Mouse (Mus musculus) embryonic stem cell, embryonic (primary cell): ENCODE results near the gene Mia2.

ENCODE experiments used
- CTCF ChIA-PET, 4 experiments: fragments of 300-600 bp in 2 of 4; fragments of 350-600 bp in 2 of 4; sonication (Branson Sonifier 250); formaldehyde crosslinking; loops; one replicate each; lab custom pipeline; 2022; ENCODE audit warnings: inconsistent platforms in 2 of 4; lab: Charles Lee
- POLR2A ChIA-PET, 4 experiments: fragments of 300-600 bp in 2 of 4; fragments of 350-600 bp in 2 of 4; sonication (Branson Sonifier 250); formaldehyde crosslinking; loops; one replicate each; lab custom pipeline; 2022; ENCODE audit warnings: antibody characterized with exemption in 4 of 4, inconsistent platforms in 1 of 4; lab: Charles Lee

Gene Mia2

GRCm38 (mm10) chr12:59074052-59074451 lies 21.5 kb upstream of the Mia2 start:
- ChIA-PET CTCF (no interaction called here), POLR2A (interaction anchor here in 2 of 4 experiments (0.9 to 2.2 kb wide), 6 partner anchors 10 to 146 kb away, joined by 3 to 13 read pairs (median 3); no protein-coding TSS in a partner anchor)

GRCm38 (mm10) chr12:59076996-59077395 lies 18.6 kb upstream of the Mia2 start:
- ChIA-PET POLR2A (interaction anchor here in 3 of 4 experiments (0.6 to 5.1 kb wide), 9 partner anchors 8 to 143 kb away, joined by 3 to 30 read pairs (median 4); partner anchors contain the start of genes Pnn (in 3 of the 3) and Fbxo33 (in 1 of the 3)), CTCF (interaction anchor here in 1 of 4 experiments (0.9 kb wide), 1 partner anchor 10 kb away, joined by 4 read pairs; the partner anchor contains the start of gene Pnn)

- ChIA-PET POLR2A (interaction anchor here in 3 of 4 experiments (1.3 to 5.1 kb wide), 4 partner anchors 11 to 38 kb away, joined by 3 to 30 read pairs (median 18); partner anchors contain the start of gene Pnn (in 2 of the 3)), CTCF (no interaction called here)
Measured at GRCm38 (mm10) chr12:59077883-59078282, 17.7 kb upstream of the Mia2 start.

- POLR2A ChIA-PET = interaction anchor here in 2 of 4 experiments (0.9 to 1.6 kb wide), 6 partner anchors 11 to 52 kb away, joined by 3 to 11 read pairs (median 4); partner anchors contain the start of gene Pnn (in 2 of the 2)
Measured at GRCm38 (mm10) chr12:59080461-59080860, 15.1 kb upstream of the Mia2 start.

GRCm38 (mm10) chr12:59084446-59084845 lies 11.2 kb upstream of the Mia2 start:
- POLR2A ChIA-PET = interaction anchor here in 3 of 4 experiments (0.5 to 1.6 kb wide), 14 partner anchors 8 to 135 kb away, joined by 3 to 8 read pairs (median 3); partner anchors contain the start of genes Pnn (in 2 of the 3) and Fbxo33 (in 1 of the 3)

More at GRCm38 (mm10) chr12:59080461-59080860, 15.1 kb upstream of the Mia2 start:
- CTCF ChIA-PET = no interaction called here

GRCm38 (mm10) chr12:59086171-59086570 lies 9.4 kb upstream of the Mia2 start:
- POLR2A ChIA-PET = no interaction called here

More at GRCm38 (mm10) chr12:59084446-59084845, 11.2 kb upstream of the Mia2 start:
- CTCF ChIA-PET = interaction anchor here in 2 of 4 experiments (0.6 kb wide), 2 partner anchors 114 to 485 kb away, joined by 3 to 7 read pairs; no protein-coding TSS in a partner anchor

GRCm38 (mm10) chr12:59093543-59093942 lies 2.1 kb upstream of the Mia2 start:
- ChIA-PET POLR2A (interaction anchor here in 1 of 4 experiments (0.7 kb wide), 1 partner anchor 1036 kb away, joined by 4 read pairs; no protein-coding TSS in a partner anchor), CTCF (interaction anchor here in 1 of 4 experiments (0.8 kb wide), 1 partner anchor 24 kb away, joined by 3 read pairs; no protein-coding TSS in a partner anchor)

More at GRCm38 (mm10) chr12:59086171-59086570, 9.4 kb upstream of the Mia2 start:
- CTCF ChIA-PET = no interaction called here

GRCm38 (mm10) chr12:59104771-59105170 lies 9.2 kb downstream of the Mia2 start:
- CTCF ChIA-PET = no interaction called here
- POLR2A ChIA-PET = interaction anchor here in 2 of 4 experiments (0.9 to 1.0 kb wide), 2 partner anchors 38 to 64 kb away, joined by 3 read pairs; partner anchors contain the start of gene Pnn (in 1 of the 2)

- CTCF ChIA-PET = no interaction called here
- POLR2A ChIA-PET = interaction anchor here in 1 of 4 experiments (1.5 kb wide), 1 partner anchor 21 kb away, joined by 3 read pairs; no protein-coding TSS in a partner anchor
Measured at GRCm38 (mm10) chr12:59105914-59106313, 10.3 kb downstream of the Mia2 start.

- CTCF ChIA-PET = no interaction called here
- POLR2A ChIA-PET = interaction anchor here in 1 of 4 experiments (1.3 to 1.6 kb wide), 3 partner anchors 20 to 66 kb away, joined by 3 to 7 read pairs (median 5); no protein-coding TSS in a partner anchor
Measured at GRCm38 (mm10) chr12:59106491-59106890, 10.9 kb downstream of the Mia2 start.

- ChIA-PET POLR2A (interaction anchor here in 2 of 4 experiments (0.6 to 1.6 kb wide), 5 partner anchors 23 to 67 kb away, joined by 3 to 7 read pairs (median 3); no protein-coding TSS in a partner anchor), CTCF (no interaction called here)
Measured at GRCm38 (mm10) chr12:59107926-59108325, 12.3 kb downstream of the Mia2 start.

GRCm38 (mm10) chr12:59117184-59117583 lies 21.6 kb downstream of the Mia2 start:
- ChIA-PET CTCF (no interaction called here), POLR2A (no interaction called here)

GRCm38 (mm10) chr12:59125426-59125825 lies 29.8 kb downstream of the Mia2 start:
- ChIA-PET CTCF (no interaction called here), POLR2A (interaction anchor here in 2 of 4 experiments (0.5 to 1.1 kb wide), 2 partner anchors 33 to 82 kb away, joined by 3 read pairs; no protein-coding TSS in a partner anchor)

- ChIA-PET CTCF (interaction anchor here in 1 of 4 experiments (0.8 kb wide), 1 partner anchor 9 kb away, joined by 3 read pairs; no protein-coding TSS in a partner anchor), POLR2A (interaction anchor here in 2 of 4 experiments (0.6 to 3.8 kb wide), 7 partner anchors 11 to 91 kb away, joined by 3 to 23 read pairs (median 4); partner anchors contain the start of genes Pnn (in 2 of the 2) and Fbxo33 (in 1 of the 2))
Measured at GRCm38 (mm10) chr12:59128501-59128900, 32.9 kb downstream of the Mia2 start.

GRCm38 (mm10) chr12:59129038-59129437 lies 33.4 kb downstream of the Mia2 start:
- POLR2A ChIA-PET = interaction anchor here in 3 of 4 experiments (0.6 to 3.8 kb wide), 8 partner anchors 10 to 90 kb away, joined by 3 to 23 read pairs (median 4); partner anchors contain the start of genes Fbxo33 (in 2 of the 3) and Pnn (in 2 of the 3)
- CTCF ChIA-PET = interaction anchor here in 1 of 4 experiments (0.8 kb wide), 1 partner anchor 10 kb away, joined by 3 read pairs; no protein-coding TSS in a partner anchor

GRCm38 (mm10) chr12:59129592-59129991 lies 34.0 kb downstream of the Mia2 start:
- CTCF ChIA-PET = no interaction called here
- POLR2A ChIA-PET = interaction anchor here in 3 of 4 experiments (0.7 to 4.5 kb wide), 8 partner anchors 10 to 90 kb away, joined by 3 to 42 read pairs (median 5); partner anchors contain the start of genes Fbxo33 (in 2 of the 3) and Pnn (in 2 of the 3)

- POLR2A ChIA-PET = interaction anchor here in 2 of 4 experiments (1.0 to 4.5 kb wide), 14 partner anchors 10 to 131 kb away, joined by 3 to 42 read pairs (median 8); partner anchors contain the start of genes Gemin2 (in 1 of the 2) and Pnn (in 1 of the 2)
- CTCF ChIA-PET = no interaction called here
Measured at GRCm38 (mm10) chr12:59130249-59130648, 34.6 kb downstream of the Mia2 start.
